Mouse (Mus musculus) left cerebral cortex, postnatal 36 days (tissue): ENCODE measurements around the gene Snta1. TPM values are rescaled to one million over a fixed set of nuclear protein-coding genes. Genes with fewer than 3 reads are reported as not detected.

Experiments used
- DNase-seq, 2 experiments: peaks; one replicate each; pipeline ENCODE4 v3.0.0; 2021 to 2022; ENCODE audit warnings: low spot score in 2 of 2, mixed read lengths in 1 of 2
- intact Hi-C: fragments of 180-260 bp; cut with DNase I; formaldehyde crosslinking; loops from one replicate; pipeline ENCODE4 v1.15.1; 2025
- total RNA-seq, 2 experiments: library from RNA; stranded (reverse); gene quantifications; 2 replicates each; pipeline ENCODE4 v1.2.3; 2021

Gene Snta1
- total RNA-seq = 10 to 100 TPM; 35.5 to 36.3 TPM

- DNase-seq = peak; percentile 73 to 81
- intact Hi-C loops = no loop called here
These were observed at the start of gene Snta1 for GRCm38 (mm10) chr2:154407643-154408445. TSS of gene Snta1 (minus strand) at chr2:154408099.

GRCm38 (mm10) chr2:154456621-154457020 is 48.7 kb upstream of the Snta1 start:
- intact Hi-C loops = no loop called here
- DNase-seq = no peak

GRCm38 (mm10) chr2:154455776-154456175 is 47.9 kb upstream of the Snta1 start:
- intact Hi-C loops = no loop called here
- DNase-seq = peak; percentile 19 to 23

GRCm38 (mm10) chr2:154454605-154455004 is 46.7 kb upstream of the Snta1 start:
- intact Hi-C loops = no loop called here
- no peak for DNase-seq

- no peak for DNase-seq
- intact Hi-C loops = no loop called here
These were observed 46.2 kb upstream of the Snta1 start for GRCm38 (mm10) chr2:154454099-154454498.

GRCm38 (mm10) chr2:154452951-154453350 is 45.1 kb upstream of the Snta1 start:
- intact Hi-C loops = no loop called here
- no peak for DNase-seq

GRCm38 (mm10) chr2:154448633-154449032 is 40.7 kb upstream of the Snta1 start:
- no peak for DNase-seq
- intact Hi-C loops = no loop called here

GRCm38 (mm10) chr2:154447821-154448220 is 39.9 kb upstream of the Snta1 start:
- DNase-seq = no peak
- intact Hi-C loops = no loop called here

- intact Hi-C loops = no loop called here
- DNase-seq = no peak
These were observed 32.6 kb upstream of the Snta1 start for GRCm38 (mm10) chr2:154440453-154440852.

GRCm38 (mm10) chr2:154437191-154437527 is 29.3 kb upstream of the Snta1 start:
- DNase-seq = no peak
- intact Hi-C loops = no loop called here

- intact Hi-C loops = no loop called here
- no peak for DNase-seq
These were observed 28.7 kb upstream of the Snta1 start, which contains the start of gene Cbfa2t2 for GRCm38 (mm10) chr2:154436458-154437190. TSS of gene Cbfa2t2 (plus strand) at chr2:154436481.

- intact Hi-C loops = no loop called here
- peak; percentile 98 to 99 for DNase-seq
These were observed 28.2 kb upstream of the Snta1 start for GRCm38 (mm10) chr2:154436076-154436457.

GRCm38 (mm10) chr2:154434690-154435089 is 26.8 kb upstream of the Snta1 start:
- intact Hi-C loops = no loop called here
- DNase-seq = no peak

GRCm38 (mm10) chr2:154433391-154433790 is 25.5 kb upstream of the Snta1 start:
- intact Hi-C loops = loop anchor here (2.0 kb wide), 1 partner anchor 75 kb away; no protein-coding TSS in a partner anchor
- no peak for DNase-seq

GRCm38 (mm10) chr2:154432696-154433095 is 24.8 kb upstream of the Snta1 start:
- no peak for DNase-seq
- intact Hi-C loops = loop anchor here (2.0 kb wide), 1 partner anchor 76 kb away; no protein-coding TSS in a partner anchor

GRCm38 (mm10) chr2:154430566-154430965 is 22.7 kb upstream of the Snta1 start:
- intact Hi-C loops = no loop called here
- no peak for DNase-seq

GRCm38 (mm10) chr2:154427853-154428360 is 20.0 kb upstream of the Snta1 start:
- intact Hi-C loops = no loop called here
- no peak for DNase-seq

- intact Hi-C loops = no loop called here
- DNase-seq = no peak
These were observed 19.3 kb upstream of the Snta1 start for GRCm38 (mm10) chr2:154426905-154427852.

GRCm38 (mm10) chr2:154426188-154426904 is 18.4 kb upstream of the Snta1 start:
- intact Hi-C loops = no loop called here

More at GRCm38 (mm10) chr2:154426188-154426904, 18.4 kb upstream of the Snta1 start:
- no peak for DNase-seq
